Comparison of ENCODE assay signal across 1 mouse cellular context in genomic region chr11:82099511-82100323, GRCm38 (mm10).
TF ChIP-seq lines count a peak whose summit lies in the region.

No protein-coding gene starts in this region.

TF ChIP-seq in CH12.LX, 34 proteins besides CTCF, POLR2A, EP300 and RAD21:
- TF ChIP-seq CHD2 (IDR thresholded peaks at IDR 0.05; ENCODE audit: low read length) (peak; percentile 55; the same call in 1 of the 2 replicates), UBTF (IDR thresholded peaks at IDR 0.05; ENCODE audit: low read depth, low read length) (no peak), HCFC1 (IDR thresholded peaks at IDR 0.05; ENCODE audit: low read depth, low read length) (no peak), MXI1 (IDR thresholded peaks at IDR 0.05; ENCODE audit: low read depth, low read length) (no peak), TCF12 (IDR thresholded peaks at IDR 0.05; ENCODE audit: low read depth, low read length) (no peak), MYC (IDR thresholded peaks at IDR 0.05; ENCODE audit: low read depth, low read length) (no peak), KAT2A (IDR thresholded peaks at IDR 0.05; ENCODE audit: insufficient replicate concordance, low read length) (no peak)
